Mouse (Mus musculus) heart, embryonic 16.5 days (tissue): ENCODE measurements around the gene Rtl8a. TPM values are rescaled to one million over a fixed set of nuclear protein-coding genes. Genes with fewer than 3 reads are reported as not detected.
"Not testable (repeated sequence)": the region's sequence is repeated elsewhere in the genome, so short reads cannot be mapped to it uniquely, and the experiment has no call there.

Experiments used
- ATAC-seq: fragments of 200-750 bp; cut with Nextera tagmentation; replicated peaks from 2 replicates; pipeline ENCODE4 v1.8.0; 2017; ENCODE audit warnings: moderate number of reproducible peaks; ENCODE audit not compliant: insufficient read depth, low FRiP score; ENCODE audit errors: extremely low read depth
- H3K27ac ChIP-seq: fragments of 300-500 bp; sonication (generic); 2 replicates; pipeline ENCODE4 v1.5.1; 2014; ENCODE audit warnings: mild to moderate bottlenecking, low read length, control low read depth, moderate library complexity
- H3K27me3 ChIP-seq: fragments of 300-500 bp; sonication (generic); 2 replicates; pipeline ENCODE4 v1.6.1; 2014; ENCODE audit warnings: low read length, mixed read lengths; ENCODE audit not compliant: control insufficient read depth, insufficient read depth
- H3K36me3 ChIP-seq: fragments of 300-500 bp; sonication (generic); 2 replicates; pipeline ENCODE4 v1.6.1; 2014; ENCODE audit not compliant: control insufficient read depth, insufficient read depth
- H3K4me1 ChIP-seq: fragments of 300-500 bp; sonication (generic); 2 replicates; pipeline ENCODE4 v1.6.1; 2014; ENCODE audit warnings: low read length, mixed read lengths; ENCODE audit not compliant: control insufficient read depth, insufficient read depth
- H3K4me2 ChIP-seq: fragments of 300-500 bp; sonication (generic); 2 replicates; pipeline ENCODE4 v1.6.1; 2014; ENCODE audit warnings: low read depth, mild to moderate bottlenecking, control low read depth, low read length
- H3K4me3 ChIP-seq: fragments of 300-500 bp; sonication (generic); 2 replicates; pipeline ENCODE4 v1.5.1; 2014; ENCODE audit warnings: mild to moderate bottlenecking, control low read depth, low read length
- H3K9ac ChIP-seq: fragments of 300-500 bp; sonication (generic); 2 replicates; pipeline ENCODE4 v1.6.1; 2014; ENCODE audit warnings: low read length, control low read depth
- H3K9me3 ChIP-seq: fragments of 300-500 bp; sonication (generic); replicated peaks from 2 replicates; pipeline ENCODE4 v1.6.1; 2016; ENCODE audit warnings: low read length; ENCODE audit not compliant: control insufficient read depth
- WGBS: fragments of 180-500 bp; shearing (Covaris S2); extraction: QIAGEN DNeasy Blood & Tissue Kit; methylation state at CpG from one replicate; pipeline ENCODE4 v1.1.7; 2014; 5-methylcytosine and 5-hydroxymethylcytosine counted together
- polyA plus RNA-seq: library from polyadenylated mRNA; unstranded; fragments of >200 nt; fragmentation: Nextera tagmentation; extraction: Ambion mirVana; gene quantifications from 2 replicates; pipeline ENCODE4 v1.2.1, GENCODE M21; 2015

Rtl8a gene
- polyA plus RNA-seq, 1 experiment from 2014 or later: 105 TPM

- not testable (repeated sequence) for H3K27ac ChIP-seq, H3K36me3 ChIP-seq, H3K4me3 ChIP-seq, H3K9ac ChIP-seq, H3K9me3 ChIP-seq, ATAC-seq, H3K4me1 ChIP-seq, H3K4me2 ChIP-seq, H3K27me3 ChIP-seq
- WGBS: 29% methylated on average over 1 of the region's 1 CpGs
Measured at GRCm38 (mm10) chrX:53606176-53606575, 37.3 kb downstream of the Rtl8a start.

DNA sequence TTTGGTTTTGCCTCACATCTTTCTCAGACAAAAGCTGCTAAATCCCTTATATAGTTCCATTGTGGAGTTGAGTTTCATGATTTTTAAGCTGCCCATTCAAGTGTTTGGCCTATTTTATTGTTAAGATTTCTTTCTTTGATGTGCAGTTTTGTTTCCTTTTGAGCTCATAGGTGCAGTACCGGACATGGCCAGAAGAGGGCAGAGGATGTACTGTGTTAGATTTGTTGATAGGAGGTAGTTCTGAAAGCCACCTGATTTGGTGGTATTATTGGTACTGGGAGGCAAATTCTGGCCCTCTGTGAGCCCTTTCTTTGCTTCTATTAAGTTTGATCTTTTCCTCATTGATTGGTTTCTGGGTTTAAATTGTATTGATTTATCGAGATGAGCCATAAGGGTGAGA is 43.5 kb downstream of the Rtl8a start:
- H3K36me3 ChIP-seq, H3K27ac ChIP-seq, H3K9ac ChIP-seq, H3K4me3 ChIP-seq, H3K9me3 ChIP-seq, H3K4me2 ChIP-seq, ATAC-seq, H3K4me1 ChIP-seq, H3K27me3 ChIP-seq: not testable (repeated sequence)
- 50% methylated on average over 2 of the region's 2 CpGs for WGBS

Other genes with a start within 250 kb of the Rtl8a start
- not detected in 2 replicates for gene Etd, start 208.8 kb downstream of the Rtl8a start, polyA plus RNA-seq
- gene Rtl8c, start 35.6 kb downstream of the Rtl8a start, polyA plus RNA-seq: 43.8 and 46.4 TPM in 2 replicates
- not detected in 2 replicates for gene Gm14597, start 34.7 kb downstream of the Rtl8a start, polyA plus RNA-seq
- 77.3 and 84.1 TPM in 2 replicates for gene Rtl8b, start 26.7 kb upstream of the Rtl8a start, polyA plus RNA-seq
- 0.20 and 0.37 TPM in 2 replicates for gene 4930502E18Rik, start 81.1 kb upstream of the Rtl8a start, polyA plus RNA-seq
- gene 1700013H16Rik, start 114.1 kb upstream of the Rtl8a start, polyA plus RNA-seq: not detected in 2 replicates
- not detected in 2 replicates for gene Zfp36l3, start 132.7 kb upstream of the Rtl8a start, polyA plus RNA-seq
- gene Xlr, start 154.0 kb upstream of the Rtl8a start, polyA plus RNA-seq: 2.7 and 3.2 TPM in 2 replicates